Mouse (Mus musculus): Measurements from ENCODE around the gene BC005561. TPM values are rescaled to one million over a fixed set of nuclear protein-coding genes. Genes with fewer than 3 reads are reported as not detected.

BC005561 gene
- polyA plus RNA-seq (2015; fragmentation: Nextera tagmentation; extraction: Ambion mirVana), result 11.7 and 13.4 TPM in 2 replicates

GRCm38 (mm10) chr5:104508195-104508891 is at the start of gene BC005561:
Gene BC005561, plus strand, starts transcription at chr5:104508352.
- H3K36me3 ChIP-seq, result peaks cover 18% of the 10 kb centered on the region
- no peaks in the 10 kb centered on the region for H3K9me3 ChIP-seq
- H3K4me3 ChIP-seq, result peak within 1 kb of the TSS; percentile 94
- H3K27me3 ChIP-seq, result no peaks in the 10 kb centered on the region
- H3K27ac ChIP-seq (replicated peaks), result peak within 1 kb of the TSS; percentile 92
- peaks cover 19% of the 10 kb centered on the region for H3K4me1 ChIP-seq (replicated peaks)
- H3K4me2 ChIP-seq, result peak within 1 kb of the TSS; percentile 78
- under 1% methylated on average over 63 of the region's 83 CpGs for WGBS
- H3K9ac ChIP-seq, result peak within 1 kb of the TSS; percentile 94
- ATAC-seq (ENCODE audit: low FRiP score, low read depth), result peak; percentile 95

GRCm38 (mm10) chr5:104458832-104459705 is 49.1 kb upstream of the BC005561 start, which contains the start of gene Pkd2:
Gene Pkd2, plus strand, starts transcription at chr5:104459450.
- Histone ChIP-seq H3K4me3 (peak within 1 kb of the TSS; percentile 88), H3K4me2 (peak within 1 kb of the TSS; percentile 65), H3K27ac (replicated peaks) (peak within 1 kb of the TSS; percentile 94), H3K27me3 (no peaks in the 10 kb centered on the region), H3K9me3 (no peaks in the 10 kb centered on the region), H3K9ac (peak within 1 kb of the TSS; percentile 95), H3K4me1 (replicated peaks) (peaks cover 23% of the 10 kb centered on the region), H3K36me3 (peaks cover 8% of the 10 kb centered on the region)
- 14% methylated on average over 34 of the region's 46 CpGs for WGBS
- peak; percentile 88 for ATAC-seq (ENCODE audit: low FRiP score, low read depth)

GRCm38 (mm10) chr5:104459706-104460455 is 48.3 kb upstream of the BC005561 start:
- Histone ChIP-seq H3K36me3 (peaks cover 8% of the 10 kb centered on the region), H3K27ac (replicated peaks) (peak overlapping the region; percentile 94), H3K4me3 (peak overlapping the region; percentile 88), H3K27me3 (no peaks in the 10 kb centered on the region), H3K9me3 (no peaks in the 10 kb centered on the region), H3K9ac (peak overlapping the region; percentile 95), H3K4me2 (peak overlapping the region; percentile 65), H3K4me1 (replicated peaks) (peaks cover 23% of the 10 kb centered on the region)
- under 1% methylated on average over 80 of the region's 82 CpGs for WGBS
- ATAC-seq (ENCODE audit: low FRiP score, low read depth), result peak; percentile 77

- ATAC-seq (ENCODE audit: low FRiP score, low read depth), result no peak
- WGBS, result 31% methylated on average over 3 of the region's 3 CpGs
- no peaks in the 10 kb centered on the region for H3K27me3 ChIP-seq
Measured at GRCm38 (mm10) chr5:104460456-104460838, 47.7 kb upstream of the BC005561 start.

GRCm38 (mm10) chr5:104460856-104461255 is 47.3 kb upstream of the BC005561 start:
- H3K4me3 ChIP-seq, result peak overlapping the region; percentile 88
- WGBS, result 47% methylated on average over 6 of the region's 7 CpGs

More at GRCm38 (mm10) chr5:104460456-104460838, 47.7 kb upstream of the BC005561 start:
- Histone ChIP-seq H3K9ac (peak overlapping the region; percentile 95), H3K4me3 (peak overlapping the region; percentile 88), H3K4me2 (peak overlapping the region; percentile 65), H3K36me3 (peaks cover 13% of the 10 kb centered on the region), H3K27ac (replicated peaks) (peak overlapping the region; percentile 94), H3K4me1 (replicated peaks) (peaks cover 23% of the 10 kb centered on the region), H3K9me3 (no peaks in the 10 kb centered on the region)

GRCm38 (mm10) chr5:104465279-104465678 is 42.9 kb upstream of the BC005561 start:
- H3K9me3 ChIP-seq, result no peaks in the 10 kb centered on the region
- H3K4me1 ChIP-seq (replicated peaks), result peaks cover 11% of the 10 kb centered on the region; the same call in 1 of the 2 replicates
- H3K4me2 ChIP-seq, result no peak overlapping the region
- peaks cover 24% of the 10 kb centered on the region for H3K36me3 ChIP-seq
- 94% methylated on average over 8 of the region's 8 CpGs for WGBS
- H3K4me3 ChIP-seq, result no peak overlapping the region
- H3K27me3 ChIP-seq, result no peaks in the 10 kb centered on the region
- no peak overlapping the region for H3K9ac ChIP-seq
- no peak overlapping the region for H3K27ac ChIP-seq (replicated peaks)
- ATAC-seq (ENCODE audit: low FRiP score, low read depth), result no peak

More at GRCm38 (mm10) chr5:104460856-104461255, 47.3 kb upstream of the BC005561 start:
- H3K27ac ChIP-seq (replicated peaks), result no peak overlapping the region; the same call in 1 of the 2 replicates
- peak overlapping the region; percentile 65 for H3K4me2 ChIP-seq
- no peaks in the 10 kb centered on the region for H3K27me3 ChIP-seq
- H3K4me1 ChIP-seq (replicated peaks), result peaks cover 23% of the 10 kb centered on the region
- no peaks in the 10 kb centered on the region for H3K9me3 ChIP-seq
- H3K9ac ChIP-seq, result no peak overlapping the region
- H3K36me3 ChIP-seq, result peaks cover 17% of the 10 kb centered on the region
- no peak for ATAC-seq (ENCODE audit: low FRiP score, low read depth)

- H3K4me3 ChIP-seq, result no peak overlapping the region
- ATAC-seq (ENCODE audit: low FRiP score, low read depth), result no peak
- no peaks in the 10 kb centered on the region for H3K27me3 ChIP-seq
- H3K9me3 ChIP-seq, result no peaks in the 10 kb centered on the region
- WGBS, result 85% methylated on average over 12 of the region's 12 CpGs
- peaks cover 26% of the 10 kb centered on the region for H3K36me3 ChIP-seq
- H3K4me1 ChIP-seq (replicated peaks), result peaks cover 6% of the 10 kb centered on the region; the same call in 1 of the 2 replicates
- no peak overlapping the region for H3K9ac ChIP-seq
- H3K4me2 ChIP-seq, result no peak overlapping the region
- H3K27ac ChIP-seq (replicated peaks), result no peak overlapping the region
Measured at GRCm38 (mm10) chr5:104465731-104466130, 42.4 kb upstream of the BC005561 start.

- Histone ChIP-seq H3K4me1 (replicated peaks) (no peaks in the 10 kb centered on the region; the same call in 1 of the 2 replicates), H3K4me2 (no peak overlapping the region), H3K9me3 (no peaks in the 10 kb centered on the region), H3K36me3 (peaks cover 27% of the 10 kb centered on the region), H3K4me3 (no peak overlapping the region), H3K27ac (replicated peaks) (no peak overlapping the region), H3K27me3 (no peaks in the 10 kb centered on the region), H3K9ac (no peak overlapping the region)
- 93% methylated on average over 16 of the region's 16 CpGs for WGBS
- no peak for ATAC-seq (ENCODE audit: low FRiP score, low read depth)
Measured at GRCm38 (mm10) chr5:104466816-104467215, 41.3 kb upstream of the BC005561 start.

GRCm38 (mm10) chr5:104468586-104468985 is 39.6 kb upstream of the BC005561 start:
- no peak for ATAC-seq (ENCODE audit: low FRiP score, low read depth)
- Histone ChIP-seq H3K9ac (no peak overlapping the region), H3K4me2 (no peak overlapping the region), H3K27me3 (no peaks in the 10 kb centered on the region), H3K9me3 (no peaks in the 10 kb centered on the region), H3K27ac (replicated peaks) (no peak overlapping the region), H3K36me3 (peaks cover 42% of the 10 kb centered on the region), H3K4me3 (no peak overlapping the region), H3K4me1 (replicated peaks) (no peaks in the 10 kb centered on the region)
- WGBS, result 92% methylated on average over 5 of the region's 5 CpGs

GRCm38 (mm10) chr5:104470981-104471391 is 37.2 kb upstream of the BC005561 start:
- no peaks in the 10 kb centered on the region for H3K4me1 ChIP-seq (replicated peaks)
- H3K9ac ChIP-seq, result no peak overlapping the region
- no peak overlapping the region for H3K4me2 ChIP-seq
- no peak overlapping the region for H3K27ac ChIP-seq (replicated peaks)
- no peaks in the 10 kb centered on the region for H3K9me3 ChIP-seq
- no peaks in the 10 kb centered on the region for H3K27me3 ChIP-seq
- H3K4me3 ChIP-seq, result no peak overlapping the region
- H3K36me3 ChIP-seq, result peaks cover 32% of the 10 kb centered on the region
- no peak for ATAC-seq (ENCODE audit: low FRiP score, low read depth)
- WGBS, result 82% methylated on average over 5 of the region's 5 CpGs

- no peaks in the 10 kb centered on the region for H3K27me3 ChIP-seq
- no peaks in the 10 kb centered on the region for H3K4me1 ChIP-seq (replicated peaks)
- no peak overlapping the region for H3K27ac ChIP-seq (replicated peaks)
- no peaks in the 10 kb centered on the region for H3K9me3 ChIP-seq
- 97% methylated on average over 8 of the region's 8 CpGs for WGBS
- no peak overlapping the region for H3K4me3 ChIP-seq
- no peak for ATAC-seq (ENCODE audit: low FRiP score, low read depth)
- no peak overlapping the region for H3K9ac ChIP-seq
- no peak overlapping the region for H3K4me2 ChIP-seq
- H3K36me3 ChIP-seq, result peaks cover 27% of the 10 kb centered on the region
Measured at GRCm38 (mm10) chr5:104472371-104472770, 35.8 kb upstream of the BC005561 start.
